Mouse (Mus musculus): ENCODE data around the gene Naa15. TPM values are rescaled to one million over a fixed set of nuclear protein-coding genes. Genes with fewer than 3 reads are reported as not detected.

Naa15 gene
- polyA plus RNA-seq, 1 experiment = 21.1 TPM

GRCm38 (mm10) chr3:51511983-51512382 lies 97.0 kb downstream of the Naa15 start:
- no peak for DNase-seq (ENCODE audit: low spot score)

GRCm38 (mm10) chr3:51517467-51517866 lies 102.5 kb downstream of the Naa15 start:
- DNase-seq (ENCODE audit: low spot score) = no peak

- DNase-seq (ENCODE audit: low spot score) = no peak
Observed at GRCm38 (mm10) chr3:51517878-51518762, 103.2 kb downstream of the Naa15 start.

GRCm38 (mm10) chr3:51518763-51519121 lies 103.8 kb downstream of the Naa15 start:
- no peak for DNase-seq (ENCODE audit: low spot score)

GRCm38 (mm10) chr3:51521262-51521661 lies 106.3 kb downstream of the Naa15 start:
- no peak for DNase-seq (ENCODE audit: low spot score)

- no peak for DNase-seq (ENCODE audit: low spot score)
Observed at GRCm38 (mm10) chr3:51525186-51525785, 110.3 kb downstream of the Naa15 start.

Other genes starting within 250 kb of the Naa15 start
- gene Noct, start 190.7 kb upstream of the Naa15 start, polyA plus RNA-seq (2012; rRNA removed) = 10.7 and 12.5 TPM in 2 replicates
- gene Elf2, start 74.5 kb upstream of the Naa15 start, polyA plus RNA-seq (2012; rRNA removed) = 52.0 and 53.9 TPM in 2 replicates
- gene Mgarp, start 18.4 kb upstream of the Naa15 start, polyA plus RNA-seq (2012; rRNA removed) = 2.9 and 3.6 TPM in 2 replicates
- 295 and 320 TPM in 2 replicates for gene Ndufc1, start 6.2 kb upstream of the Naa15 start, polyA plus RNA-seq (2012; rRNA removed)
- 29.1 and 30.2 TPM in 2 replicates for gene Rab33b, start 68.8 kb downstream of the Naa15 start, polyA plus RNA-seq (2012; rRNA removed)
- gene Setd7, start 145.7 kb downstream of the Naa15 start, polyA plus RNA-seq (2012; rRNA removed) = 41.5 and 63.2 TPM in 2 replicates
- gene Mgst2, start 245.2 kb downstream of the Naa15 start, polyA plus RNA-seq (2012; rRNA removed) = 16.9 and 32.1 TPM in 2 replicates